Mouse (Mus musculus) thymus, postnatal 4 days (tissue): ENCODE results near the gene Nlrp9c.
"Not testable (repeated sequence)": the region's sequence is repeated elsewhere in the genome, so short reads cannot be mapped to it uniquely, and the experiment has no call there.

Experiments
- DNase-seq: peaks from one replicate; pipeline ENCODE4 v3.0.0; 2021

Nlrp9c gene

DNA sequence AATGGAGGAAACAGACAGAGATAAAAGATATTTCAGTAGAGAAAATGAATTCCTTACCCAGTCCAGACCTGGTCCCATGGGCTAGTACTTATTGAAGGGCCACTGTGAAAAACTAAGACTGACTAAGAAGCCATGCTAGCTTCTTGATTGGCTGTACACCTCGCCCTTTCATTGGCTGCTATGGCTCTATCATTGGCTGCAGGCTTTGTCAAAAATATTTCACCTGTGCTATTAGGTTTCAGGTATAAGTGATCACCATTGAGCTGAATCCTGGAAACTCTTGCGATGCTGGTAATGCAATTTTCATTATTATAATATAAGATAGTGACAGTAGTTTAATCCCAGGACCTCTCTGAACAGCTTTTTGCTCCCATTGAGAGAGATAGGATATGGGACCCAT, at the start of gene Nlrp9c:
Gene Nlrp9c, minus strand, starts transcription at position 101 of the 400 bp plus-strand sequence.
- not testable (repeated sequence) for DNase-seq

DNA sequence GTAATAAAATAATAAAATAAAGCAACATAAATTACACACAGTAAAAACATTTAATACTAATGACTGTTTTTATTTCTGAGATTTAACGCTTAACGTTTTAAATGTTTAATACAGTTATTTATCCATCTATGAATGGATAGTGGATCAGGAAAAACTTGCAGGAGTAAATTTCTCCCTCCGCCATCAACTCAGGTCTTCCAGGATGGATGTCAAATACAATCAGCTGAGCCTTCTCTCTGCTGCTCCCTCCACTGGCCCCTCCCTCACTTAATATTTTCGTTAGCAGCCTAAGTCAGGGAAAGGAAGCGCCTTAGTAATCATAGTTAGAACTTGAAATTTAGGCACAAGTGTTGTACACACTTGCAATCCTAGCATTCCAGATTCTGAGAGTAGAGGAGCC, 31.3 kb upstream of the Nlrp9c start, which contains the start of gene Nlrp4a:
Gene Nlrp4a, plus strand, starts transcription at position 301 of the 400 bp plus-strand sequence.
- DNase-seq: no peak

DNA sequence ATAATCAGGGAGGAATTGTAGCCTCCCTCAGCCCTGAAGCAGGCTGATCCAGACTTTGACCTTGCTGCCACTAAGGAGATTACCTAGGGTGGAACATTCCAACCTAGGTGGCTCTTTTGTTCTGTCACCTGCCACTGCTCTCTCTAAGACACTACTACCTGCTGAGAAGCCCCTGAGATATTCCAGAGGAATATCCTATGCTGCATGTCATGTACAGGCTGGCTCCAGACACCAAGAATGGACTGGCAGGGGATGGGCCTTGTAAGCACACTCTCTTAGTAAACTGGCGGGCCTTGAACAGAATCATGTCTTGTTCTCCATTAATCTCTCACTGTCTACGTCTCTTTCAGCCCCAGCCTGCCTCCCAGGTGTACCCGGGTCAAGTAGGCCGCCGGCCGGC, 11.7 kb downstream of the Nlrp9c start:
- not testable (repeated sequence) for DNase-seq

DNA sequence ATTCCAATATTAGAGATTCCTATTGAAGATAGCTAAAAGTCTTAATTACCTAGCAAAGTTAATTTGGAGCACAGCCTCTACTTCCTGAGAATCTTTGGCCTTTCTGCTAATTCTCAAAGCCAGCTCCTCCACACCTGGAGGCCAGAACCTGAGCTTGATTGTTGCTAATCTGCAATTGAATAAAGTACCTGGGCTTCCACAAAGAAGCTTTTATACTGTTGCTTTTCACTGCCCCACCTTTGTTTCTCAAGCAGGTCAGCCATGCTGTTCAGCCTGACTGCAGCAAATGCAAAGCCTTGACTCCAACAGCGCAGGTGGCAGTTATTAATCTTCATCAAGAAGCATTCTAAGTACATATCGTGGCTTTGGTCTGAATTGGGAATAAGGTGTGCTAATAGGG, 12.4 kb downstream of the Nlrp9c start:
- not testable (repeated sequence) for DNase-seq

DNA sequence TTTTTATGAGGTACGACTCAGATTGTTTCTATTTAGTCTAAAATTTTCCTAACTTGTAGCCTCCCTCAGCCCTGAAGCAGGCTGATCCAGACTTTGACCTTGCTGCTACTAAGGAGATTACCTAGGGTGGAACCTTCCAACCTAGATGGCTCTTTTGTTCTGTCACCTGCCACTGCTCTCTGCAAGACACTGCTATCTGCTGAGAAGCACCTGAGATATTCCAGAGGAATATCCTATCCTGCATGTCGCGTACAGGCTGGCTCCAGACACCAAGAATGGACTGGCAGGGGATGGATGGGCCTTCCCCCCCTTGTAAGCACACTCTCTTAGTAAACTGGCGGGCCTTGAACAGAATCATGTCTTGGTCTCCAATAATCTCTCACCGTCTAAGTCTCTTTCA, 16.8 kb downstream of the Nlrp9c start:
- DNase-seq: not testable (repeated sequence)

DNA sequence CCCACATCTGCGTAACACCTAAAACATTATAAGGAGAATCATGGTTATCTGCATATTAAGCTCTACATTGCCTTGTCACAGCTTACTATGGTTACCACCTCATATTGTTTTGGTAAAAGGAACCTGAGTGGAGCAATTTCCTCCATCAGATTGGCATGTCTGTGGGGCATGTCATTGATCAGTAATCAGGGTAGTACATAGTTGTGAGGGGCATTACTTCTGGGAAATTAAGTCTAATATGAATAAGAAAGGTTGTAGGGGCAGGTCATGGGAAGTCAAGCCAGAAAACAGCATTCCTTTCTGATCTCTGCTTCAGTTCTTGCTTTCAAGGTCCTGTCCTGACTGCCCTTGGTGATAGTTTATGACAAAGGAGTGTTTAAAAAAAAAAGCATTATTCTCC, 22.7 kb downstream of the Nlrp9c start:
- no peak for DNase-seq

DNA sequence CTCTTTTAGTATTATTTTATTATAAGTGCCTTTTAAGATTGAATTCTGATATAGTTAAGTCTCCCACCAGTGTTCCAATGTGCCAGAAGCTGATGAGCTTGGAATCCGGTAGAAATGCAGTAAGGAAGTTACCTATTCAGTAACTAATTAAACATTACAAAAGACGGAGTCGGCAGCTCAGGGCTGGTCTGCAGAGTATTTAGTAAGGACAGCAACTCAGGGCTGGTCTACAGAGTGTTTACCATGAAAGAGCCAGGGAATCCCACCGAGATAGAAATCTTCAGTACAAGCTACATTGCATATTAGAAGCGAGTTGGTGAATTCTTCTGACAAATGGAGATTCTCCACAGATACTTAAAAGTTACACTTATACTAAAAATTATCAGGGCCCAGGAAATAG, 30.3 kb downstream of the Nlrp9c start:
- not testable (repeated sequence) for DNase-seq

DNA sequence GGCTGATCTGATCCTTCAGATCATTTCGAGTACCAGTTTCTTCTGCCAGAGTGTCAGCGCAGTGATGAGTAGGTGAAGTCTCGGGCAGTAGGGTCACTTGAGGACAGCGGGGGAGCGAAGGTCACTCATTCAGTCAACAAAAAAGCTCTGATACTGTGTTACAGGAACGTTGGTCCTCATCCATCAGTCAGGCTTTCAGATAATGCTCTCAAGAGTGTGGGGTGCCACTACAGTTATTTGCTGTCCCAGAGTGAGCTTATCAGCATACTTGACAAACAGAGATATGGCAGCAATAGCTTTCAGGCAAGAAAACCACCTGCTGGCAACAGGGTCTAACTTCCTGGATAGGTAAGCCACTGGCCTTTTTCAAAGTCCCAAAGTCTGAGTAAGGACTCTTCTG, 46.8 kb downstream of the Nlrp9c start:
- not testable (repeated sequence) for DNase-seq

DNA sequence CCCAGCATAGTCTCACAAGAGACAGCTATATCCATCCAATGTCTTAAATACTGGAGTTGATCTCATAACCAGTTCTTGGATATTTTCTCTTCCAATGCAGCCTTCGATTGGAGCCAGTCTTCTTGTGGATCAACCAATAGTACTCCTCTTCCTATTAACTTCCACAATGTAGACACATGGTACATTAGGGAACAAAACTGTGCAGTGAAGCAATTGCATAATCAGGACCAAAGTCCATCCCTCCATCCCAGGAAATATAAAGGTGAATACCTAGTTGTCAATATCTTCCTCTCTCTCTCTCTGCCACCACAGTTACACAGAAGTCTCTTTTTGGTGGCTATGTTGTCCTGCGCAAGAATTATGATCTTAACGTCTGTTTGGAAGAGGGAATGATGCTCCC, 51.2 kb downstream of the Nlrp9c start:
- not testable (repeated sequence) for DNase-seq

DNA sequence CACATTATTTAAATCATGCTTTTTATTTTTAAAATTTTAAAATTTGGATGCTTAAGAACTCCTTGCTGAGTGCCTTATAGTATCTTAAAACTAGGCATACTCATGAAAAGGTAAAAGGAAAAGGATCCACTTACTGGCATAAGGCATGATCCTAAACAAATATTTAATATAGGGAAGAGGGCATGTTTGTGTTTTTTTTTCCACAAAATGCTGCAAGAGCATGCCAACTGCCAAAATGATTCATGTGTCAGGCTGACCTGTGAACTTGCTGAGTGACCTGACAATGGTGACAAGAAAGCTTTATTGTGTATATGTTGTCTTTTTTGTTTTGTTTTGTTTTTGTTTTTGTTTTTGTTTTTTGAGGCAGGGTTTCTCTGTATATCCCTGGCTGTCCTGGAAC, 53.3 kb downstream of the Nlrp9c start:
- DNase-seq: not testable (repeated sequence)

DNA sequence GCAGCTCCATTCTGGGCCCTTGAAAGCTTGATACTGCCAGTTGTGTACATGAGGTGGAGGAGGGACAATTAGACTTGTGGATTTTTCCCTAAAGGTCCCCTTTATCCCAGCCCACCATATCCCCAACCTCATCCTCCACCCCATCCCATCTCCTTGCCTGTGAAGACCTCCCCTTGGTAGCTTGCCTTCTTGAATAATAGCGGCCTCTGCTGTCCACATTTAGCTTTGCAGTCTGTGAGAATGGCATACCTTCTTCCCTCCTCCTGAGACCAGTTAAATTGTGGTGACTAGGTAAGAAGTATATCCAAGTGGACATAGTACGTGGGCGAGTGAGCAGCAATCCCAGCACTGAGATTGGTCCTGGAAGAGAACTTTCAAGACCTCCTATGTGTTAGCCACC, 83.1 kb downstream of the Nlrp9c start:
- DNase-seq: not testable (repeated sequence)

DNA sequence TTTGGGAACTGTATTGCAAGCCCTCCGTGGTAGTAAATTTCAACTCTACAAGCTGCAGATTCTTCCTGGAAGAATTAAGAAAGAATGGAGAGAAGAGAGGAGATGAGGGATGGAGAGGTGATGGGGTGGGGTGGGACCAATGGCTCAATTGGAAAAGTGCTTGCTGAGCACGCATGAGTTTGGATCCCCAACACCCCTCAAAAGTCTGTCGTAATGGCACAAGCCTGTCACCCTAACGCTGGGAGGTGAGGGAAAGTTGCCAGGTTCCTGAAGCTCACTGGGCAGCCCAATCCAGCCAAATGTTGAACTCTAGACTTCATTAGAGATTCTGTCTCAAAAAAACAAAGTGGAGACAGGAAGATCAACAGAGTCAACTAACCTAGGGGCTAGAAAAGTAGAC, 87.7 kb downstream of the Nlrp9c start:
- DNase-seq: not testable (repeated sequence)

DNA sequence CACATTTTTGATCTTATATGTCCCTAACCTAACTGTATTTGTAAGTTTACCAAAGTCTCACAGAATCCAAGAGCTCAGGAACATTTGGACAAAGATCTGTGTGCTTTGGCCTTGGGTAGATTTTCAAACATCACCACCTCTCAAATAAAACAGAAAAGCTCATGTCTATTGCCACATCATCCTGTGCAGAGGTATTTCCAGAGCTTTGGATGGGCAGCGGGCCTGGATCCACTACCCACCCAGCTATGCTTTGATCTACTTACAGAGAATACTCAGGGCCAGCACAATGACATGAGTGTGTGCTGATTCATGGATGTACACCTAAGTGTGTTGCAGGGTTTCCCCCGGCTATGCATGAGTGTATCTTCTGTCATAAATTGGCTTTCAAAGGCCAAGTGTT, 88.3 kb downstream of the Nlrp9c start:
- not testable (repeated sequence) for DNase-seq

DNA sequence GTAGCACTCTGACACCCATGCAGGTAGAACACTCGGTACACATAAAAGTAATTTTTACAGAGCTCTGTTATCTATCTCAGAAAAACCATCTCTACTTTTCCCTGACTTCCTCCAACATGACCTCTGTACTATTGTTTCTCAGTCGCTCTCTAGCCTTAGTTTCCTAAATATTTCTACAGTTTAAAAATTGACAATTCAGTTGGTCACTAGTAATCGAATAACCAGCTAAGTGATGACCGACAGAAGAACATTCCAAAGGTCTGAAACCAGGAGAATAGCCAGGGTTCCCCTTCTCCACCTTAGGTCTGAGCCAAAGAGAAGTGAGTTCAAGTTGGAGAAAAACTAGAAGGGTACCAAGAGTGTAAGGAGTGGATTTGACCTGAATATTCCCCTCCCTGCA, 91.7 kb downstream of the Nlrp9c start:
- DNase-seq: not testable (repeated sequence)

DNA sequence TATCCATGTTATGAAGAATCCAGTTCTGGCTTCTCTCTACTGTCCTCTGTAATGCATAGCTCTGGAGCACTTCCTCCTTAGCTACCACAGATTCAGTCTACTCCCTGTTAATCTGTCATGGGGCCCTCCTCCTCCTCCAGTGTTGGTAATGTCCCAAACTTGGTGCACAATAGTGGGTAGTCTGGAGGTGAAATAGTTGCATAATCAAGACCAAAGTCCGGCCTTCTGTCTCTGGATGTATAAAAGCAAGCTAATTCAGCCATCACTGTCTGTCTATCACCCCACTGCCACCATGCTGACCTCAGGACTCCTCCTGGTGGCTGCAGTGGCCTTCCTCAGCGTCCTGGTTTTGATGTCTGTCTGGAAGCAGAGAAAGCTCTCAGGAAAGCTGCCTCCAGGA, 96.6 kb downstream of the Nlrp9c start, which contains the start of gene Cyp2a4:
Gene Cyp2a4, plus strand, starts transcription at position 244 of the 400 bp plus-strand sequence.
- DNase-seq: not testable (repeated sequence)

DNA sequence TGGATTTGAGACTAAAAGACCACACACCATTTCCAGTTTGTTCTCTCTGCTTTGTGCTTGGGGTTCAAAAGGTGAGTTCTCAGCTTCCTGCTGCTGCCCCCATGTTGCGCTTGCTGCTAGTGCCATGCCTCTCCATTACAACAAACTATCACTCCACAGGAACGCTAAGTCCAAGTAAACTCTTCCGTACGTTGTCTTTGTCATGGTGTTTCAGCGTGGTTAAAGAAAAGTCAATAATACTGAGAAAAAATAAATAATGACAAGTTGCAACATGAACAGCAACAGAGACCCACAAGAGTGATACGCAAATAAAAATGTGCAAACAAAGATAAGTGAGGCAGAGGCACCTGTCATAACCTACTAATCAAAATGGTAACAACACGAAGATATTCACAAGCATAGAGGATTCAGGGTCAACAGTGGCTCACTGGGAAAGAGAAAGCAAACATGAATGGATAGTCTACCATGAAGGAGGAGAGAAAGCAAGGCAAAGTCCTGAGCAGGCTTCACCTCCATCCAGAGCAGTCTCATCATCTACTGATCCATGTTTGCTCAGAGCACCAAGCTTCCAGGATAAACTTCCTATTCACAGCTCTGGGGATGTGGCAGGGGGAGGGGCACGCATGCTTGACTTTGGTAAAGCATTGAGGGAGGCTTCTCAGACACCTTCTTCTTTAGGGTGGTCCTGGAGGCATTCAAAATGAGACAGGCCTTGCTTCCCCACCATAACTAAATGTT, 99.9 kb downstream of the Nlrp9c start:
- DNase-seq: not testable (repeated sequence)
